Mouse (Mus musculus) heart, embryonic 11.5 days (tissue): Measurements from ENCODE around the gene Pknox1. TPM values are rescaled to one million over a fixed set of nuclear protein-coding genes. Genes with fewer than 3 reads are reported as not detected.

Experiments used
- ATAC-seq: fragments of 200-750 bp; cut with Nextera tagmentation; replicated peaks from 2 replicates; pipeline ENCODE4 v1.8.0; 2017; ENCODE audit warnings: moderate library complexity; ENCODE audit not compliant: insufficient number of reproducible peaks, low FRiP score, low TSS enrichment
- H3K27ac ChIP-seq: fragments of 300-500 bp; sonication (generic); 2 replicates; pipeline ENCODE4 v1.5.1; 2014; ENCODE audit warnings: mild to moderate bottlenecking, low read depth, low read length
- H3K27me3 ChIP-seq: fragments of 300-500 bp; sonication (generic); 2 replicates; pipeline ENCODE4 v1.6.1; 2014; ENCODE audit warnings: mild to moderate bottlenecking, low read length, mixed read lengths; ENCODE audit not compliant: control insufficient read depth, insufficient read depth
- H3K36me3 ChIP-seq: fragments of 300-500 bp; sonication (generic); 2 replicates; pipeline ENCODE4 v1.6.1; 2014; ENCODE audit warnings: mild to moderate bottlenecking, low read length, moderate library complexity, mixed read lengths; ENCODE audit not compliant: control insufficient read depth, insufficient read depth
- H3K4me1 ChIP-seq: fragments of 300-500 bp; sonication (generic); 2 replicates; pipeline ENCODE4 v1.6.1; 2014; ENCODE audit warnings: low read length; ENCODE audit not compliant: control insufficient read depth, insufficient read depth
- H3K4me2 ChIP-seq: fragments of 300-500 bp; sonication (generic); 2 replicates; pipeline ENCODE4 v1.6.1; 2014; ENCODE audit warnings: mild to moderate bottlenecking, moderate library complexity
- H3K4me3 ChIP-seq: fragments of 300-500 bp; sonication (generic); 2 replicates; pipeline ENCODE4 v1.5.1; 2014; ENCODE audit warnings: low read depth, low read length
- H3K9ac ChIP-seq: fragments of 300-500 bp; sonication (generic); 2 replicates; pipeline ENCODE4 v1.6.1; 2014; ENCODE audit warnings: mild to moderate bottlenecking, low read depth, low read length, moderate library complexity
- H3K9me3 ChIP-seq: fragments of 300-500 bp; sonication (generic); replicated peaks from 2 replicates; pipeline ENCODE4 v1.6.1; 2016; ENCODE audit warnings: low read length; ENCODE audit not compliant: control insufficient read depth
- WGBS: fragments of 180-500 bp; shearing (Covaris S2); extraction: QIAGEN DNeasy Blood & Tissue Kit; methylation state at CpG from one replicate; pipeline ENCODE4 v1.1.7; 2014; ENCODE audit not compliant: insufficient replicate concordance; 5-methylcytosine and 5-hydroxymethylcytosine counted together
- polyA plus RNA-seq: library from polyadenylated mRNA; unstranded; fragments of >200 nt; fragmentation: Nextera tagmentation; extraction: Ambion mirVana; gene quantifications from 2 replicates; pipeline ENCODE4 v1.2.1, GENCODE M21; 2014

Pknox1 gene
- polyA plus RNA-seq, 1 experiment from 2014 or later, result 19.8 TPM

GRCm38 (mm10) chr17:31623101-31623500 is 58.6 kb downstream of the Pknox1 start:
- H3K27me3 ChIP-seq, result no peaks in the 10 kb centered on the region
- no peak overlapping the region for H3K27ac ChIP-seq
- ATAC-seq, result no peak
- H3K4me2 ChIP-seq, result no peak overlapping the region
- no peak overlapping the region for H3K9ac ChIP-seq
- no peaks in the 10 kb centered on the region for H3K36me3 ChIP-seq
- no peaks in the 10 kb centered on the region for H3K4me1 ChIP-seq
- H3K9me3 ChIP-seq, result no peaks in the 10 kb centered on the region
- H3K4me3 ChIP-seq, result no peak overlapping the region
- 92% methylated on average over 4 of the region's 4 CpGs for WGBS

- H3K9me3 ChIP-seq, result no peaks in the 10 kb centered on the region
- H3K4me1 ChIP-seq, result no peaks in the 10 kb centered on the region
- H3K27me3 ChIP-seq, result no peaks in the 10 kb centered on the region
- WGBS, result 84% methylated on average over 2 of the region's 2 CpGs
- ATAC-seq, result no peak
- H3K4me3 ChIP-seq, result no peak overlapping the region
- no peak overlapping the region for H3K27ac ChIP-seq
- H3K4me2 ChIP-seq, result no peak overlapping the region
- H3K9ac ChIP-seq, result no peak overlapping the region
- H3K36me3 ChIP-seq, result no peaks in the 10 kb centered on the region
Observed at GRCm38 (mm10) chr17:31627961-31628360, 63.4 kb downstream of the Pknox1 start.

GRCm38 (mm10) chr17:31631081-31631800 is 66.7 kb downstream of the Pknox1 start:
- peaks cover 13% of the 10 kb centered on the region for H3K27me3 ChIP-seq
- H3K9me3 ChIP-seq, result no peaks in the 10 kb centered on the region
- ATAC-seq, result no peak
- H3K9ac ChIP-seq, result no peak overlapping the region
- no peaks in the 10 kb centered on the region for H3K36me3 ChIP-seq
- no peak overlapping the region for H3K4me2 ChIP-seq
- no peak overlapping the region for H3K27ac ChIP-seq
- H3K4me1 ChIP-seq, result peaks cover 1% of the 10 kb centered on the region; the same call in 1 of the 2 replicates
- 65% methylated on average over 10 of the region's 10 CpGs for WGBS
- H3K4me3 ChIP-seq, result no peak overlapping the region

- no peak for ATAC-seq
- H3K36me3 ChIP-seq, result no peaks in the 10 kb centered on the region
- peaks cover 7% of the 10 kb centered on the region for H3K4me1 ChIP-seq
- no peak overlapping the region for H3K4me2 ChIP-seq
- H3K27ac ChIP-seq, result no peak overlapping the region
- H3K9me3 ChIP-seq, result no peaks in the 10 kb centered on the region
- no peak overlapping the region for H3K9ac ChIP-seq
- H3K4me3 ChIP-seq, result no peak overlapping the region
- WGBS, result 74% methylated on average over 6 of the region's 6 CpGs
- peaks cover 20% of the 10 kb centered on the region for H3K27me3 ChIP-seq
Observed at GRCm38 (mm10) chr17:31633007-31633406, 68.5 kb downstream of the Pknox1 start.

GRCm38 (mm10) chr17:31634896-31635295 is 70.4 kb downstream of the Pknox1 start:
- peaks cover 20% of the 10 kb centered on the region for H3K27me3 ChIP-seq
- H3K9me3 ChIP-seq, result no peaks in the 10 kb centered on the region
- no peak overlapping the region for H3K4me3 ChIP-seq
- ATAC-seq, result no peak
- peaks cover 7% of the 10 kb centered on the region for H3K4me1 ChIP-seq
- no peak overlapping the region for H3K4me2 ChIP-seq
- WGBS, result 72% methylated on average over 5 of the region's 5 CpGs
- no peaks in the 10 kb centered on the region for H3K36me3 ChIP-seq
- H3K27ac ChIP-seq, result no peak overlapping the region
- H3K9ac ChIP-seq, result no peak overlapping the region

- Histone ChIP-seq H3K4me3 (no peak overlapping the region), H3K27me3 (peaks cover 20% of the 10 kb centered on the region), H3K27ac (no peak overlapping the region), H3K4me1 (peaks cover 7% of the 10 kb centered on the region), H3K4me2 (no peak overlapping the region; the same call in 1 of the 2 replicates), H3K9ac (no peak overlapping the region), H3K36me3 (no peaks in the 10 kb centered on the region), H3K9me3 (no peaks in the 10 kb centered on the region)
- no peak for ATAC-seq
- WGBS, result 42% methylated on average over 11 of the region's 11 CpGs
Observed at GRCm38 (mm10) chr17:31635781-31636180, 71.2 kb downstream of the Pknox1 start.

- Histone ChIP-seq H3K4me1 (peaks cover 7% of the 10 kb centered on the region), H3K9me3 (no peaks in the 10 kb centered on the region), H3K4me2 (peak overlapping the region; percentile 96), H3K36me3 (no peaks in the 10 kb centered on the region), H3K27ac (no peak overlapping the region), H3K4me3 (peak overlapping the region; percentile 56), H3K9ac (peak overlapping the region; percentile 59), H3K27me3 (peaks cover 20% of the 10 kb centered on the region)
- 6% methylated on average over 45 of the region's 45 CpGs for WGBS
- ATAC-seq, result peak; percentile 55
Observed at GRCm38 (mm10) chr17:31636277-31636941, 71.9 kb downstream of the Pknox1 start.

- peak; percentile 82 for ATAC-seq
- H3K4me3 ChIP-seq, result peak within 1 kb of the TSS; percentile 56
- H3K27ac ChIP-seq, result no peak within 1 kb of the TSS
- 2% methylated on average over 59 of the region's 61 CpGs for WGBS
- peaks cover 20% of the 10 kb centered on the region for H3K27me3 ChIP-seq
- peak within 1 kb of the TSS; percentile 96 for H3K4me2 ChIP-seq
- H3K36me3 ChIP-seq, result no peaks in the 10 kb centered on the region
- H3K9me3 ChIP-seq, result no peaks in the 10 kb centered on the region
- H3K4me1 ChIP-seq, result peaks cover 7% of the 10 kb centered on the region
- peak within 1 kb of the TSS; percentile 59 for H3K9ac ChIP-seq
Observed at GRCm38 (mm10) chr17:31636942-31637811, 72.6 kb downstream of the Pknox1 start, which contains the start of gene Cbs. TSS of gene Cbs (minus strand) at chr17:31637238.
